Mouse (Mus musculus) gastrocnemius, adult 8-10 months (tissue): ENCODE results near the gene Gpr3. TPM values are rescaled to one million over a fixed set of nuclear protein-coding genes. Genes with fewer than 3 reads are reported as not detected.

Experiments
- DNase-seq, 2 experiments: peaks; one replicate each; pipeline ENCODE4 v3.0.0; 2022; ENCODE audit warnings: low spot score in 2 of 2
- total RNA-seq, 4 experiments: library from RNA; stranded (reverse); gene quantifications; 2 replicates each; pipeline ENCODE4 v1.2.4; 2022

The Gpr3 gene
- total RNA-seq, 4 experiments from 2014 or later, result not detected

DNA sequence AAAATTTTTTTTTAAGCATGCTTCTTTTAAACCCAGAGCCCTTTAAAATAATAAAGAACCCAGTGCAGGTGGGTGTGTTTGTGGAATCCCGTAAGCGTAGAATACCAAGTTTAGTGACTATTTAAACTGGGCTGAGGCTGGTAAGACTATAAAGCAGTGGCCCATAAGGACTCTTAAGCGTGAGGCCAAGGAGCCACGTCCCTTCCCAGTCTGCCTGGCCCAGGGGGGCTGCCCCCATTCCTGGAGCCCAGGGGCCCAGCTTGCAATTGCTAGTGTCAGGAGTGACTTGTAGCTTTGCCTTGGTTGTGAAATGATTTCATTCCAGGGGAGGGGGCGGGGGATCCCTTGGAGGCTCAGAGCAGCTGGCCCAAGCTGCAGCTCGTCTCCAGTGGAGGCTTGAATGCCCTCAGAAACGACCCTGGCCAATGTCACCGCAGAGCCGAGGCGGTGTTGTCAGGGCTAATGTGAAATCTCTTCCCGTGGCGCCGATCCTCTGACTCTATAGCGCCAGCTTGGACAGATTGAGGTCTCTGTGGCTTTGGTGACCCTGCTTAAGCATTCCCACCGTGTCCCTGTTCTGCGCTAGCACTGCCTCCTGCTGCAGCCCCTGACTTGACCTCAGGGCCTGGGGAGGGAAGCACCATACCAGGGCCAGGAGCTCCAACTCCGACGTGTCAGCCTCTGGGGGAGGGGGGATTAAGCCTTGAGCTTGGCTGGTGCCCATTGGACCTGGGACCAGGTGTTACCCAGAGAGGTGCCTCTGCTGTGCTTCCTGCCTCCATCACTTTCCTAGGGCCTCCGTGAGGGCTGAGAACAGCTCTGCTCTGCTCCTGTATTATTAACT lies 13.8 kb downstream of the Gpr3 start:
- DNase-seq, result no peak

DNA sequence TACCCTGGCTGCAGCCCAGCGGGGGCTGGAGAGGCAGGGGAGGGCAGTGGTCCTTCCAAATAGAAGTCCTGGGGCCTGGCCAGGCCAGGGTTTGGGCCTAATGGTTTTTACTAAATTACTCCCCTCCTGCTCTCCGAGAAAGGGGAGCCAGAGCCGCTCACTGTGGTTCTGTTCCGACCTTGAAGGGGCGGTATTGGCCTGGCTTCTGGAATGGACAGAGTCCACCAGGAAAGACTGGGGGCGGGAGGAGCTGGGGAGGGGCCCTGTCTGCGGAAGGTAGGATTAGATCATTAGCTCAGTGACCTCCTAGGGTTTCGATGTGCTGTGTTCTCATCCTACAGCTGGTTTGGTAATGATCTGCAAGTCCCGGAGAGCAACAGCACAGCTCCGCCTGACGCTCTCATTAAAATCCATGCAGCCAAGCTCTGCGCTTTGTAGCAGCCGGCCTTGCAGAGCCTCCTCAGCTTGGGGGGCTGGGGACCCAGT lies 14.5 kb downstream of the Gpr3 start:
- DNase-seq, result no peak

DNA sequence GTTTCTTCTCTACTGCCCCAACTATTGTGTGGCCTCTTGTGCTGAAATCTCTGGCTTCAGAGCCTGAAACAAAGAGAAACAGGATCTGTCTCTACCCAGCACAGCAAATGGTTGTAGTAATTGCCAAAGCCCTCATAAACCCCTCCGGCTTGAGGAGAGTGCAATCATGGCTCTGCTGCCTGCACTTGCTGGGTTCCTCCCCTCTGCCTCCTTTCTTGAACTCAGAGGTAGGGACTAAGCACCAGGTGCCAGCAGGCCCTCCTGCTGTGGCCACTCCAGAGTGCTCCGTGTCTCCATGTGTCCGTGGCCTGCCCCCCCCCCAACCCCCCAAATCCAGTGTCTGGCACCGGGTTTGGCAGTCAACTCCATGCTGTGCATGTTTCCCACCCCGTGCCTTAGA lies 15.0 kb downstream of the Gpr3 start:
- DNase-seq, result no peak

DNA sequence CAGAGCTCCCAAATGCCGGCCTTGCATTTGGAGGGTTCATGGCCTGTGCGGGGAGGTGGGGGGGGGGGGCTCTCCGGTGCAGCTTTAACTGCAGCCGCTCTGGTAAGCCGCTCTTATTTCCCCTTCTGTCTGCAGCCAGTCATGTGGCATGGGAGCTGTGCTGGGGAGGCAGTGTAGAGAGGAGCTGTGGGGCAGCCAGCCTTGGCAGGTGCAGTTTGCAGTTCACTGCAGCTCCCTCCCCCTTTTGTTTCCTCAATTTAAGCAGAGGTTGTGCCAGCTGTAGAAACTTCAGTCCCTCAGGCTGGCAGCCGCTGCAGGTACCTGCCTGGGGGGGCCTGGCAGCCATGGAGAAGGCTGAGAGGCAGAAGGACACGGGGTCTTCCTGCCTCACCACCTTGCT lies 15.5 kb downstream of the Gpr3 start:
- no peak for DNase-seq

DNA sequence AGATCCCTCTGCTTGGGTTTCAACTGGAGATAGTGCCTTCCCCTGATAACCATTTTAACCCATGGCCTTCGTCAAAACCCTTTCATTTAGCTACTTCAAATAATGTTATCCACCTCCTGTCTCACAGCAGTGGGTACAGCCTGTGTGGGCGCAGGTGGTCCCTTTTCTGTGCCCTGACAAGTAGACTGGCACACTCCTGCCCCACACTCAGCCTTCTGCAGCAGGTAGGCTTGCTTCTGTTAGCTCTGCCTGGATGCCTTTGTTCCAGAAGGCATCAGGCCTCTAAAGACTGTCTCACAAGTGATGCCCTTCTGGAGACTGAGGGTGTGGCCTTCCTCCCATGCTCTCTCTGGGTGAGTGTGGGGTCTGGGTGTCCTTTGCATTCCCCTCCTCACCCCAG lies 16.2 kb downstream of the Gpr3 start:
- no peak for DNase-seq

DNA sequence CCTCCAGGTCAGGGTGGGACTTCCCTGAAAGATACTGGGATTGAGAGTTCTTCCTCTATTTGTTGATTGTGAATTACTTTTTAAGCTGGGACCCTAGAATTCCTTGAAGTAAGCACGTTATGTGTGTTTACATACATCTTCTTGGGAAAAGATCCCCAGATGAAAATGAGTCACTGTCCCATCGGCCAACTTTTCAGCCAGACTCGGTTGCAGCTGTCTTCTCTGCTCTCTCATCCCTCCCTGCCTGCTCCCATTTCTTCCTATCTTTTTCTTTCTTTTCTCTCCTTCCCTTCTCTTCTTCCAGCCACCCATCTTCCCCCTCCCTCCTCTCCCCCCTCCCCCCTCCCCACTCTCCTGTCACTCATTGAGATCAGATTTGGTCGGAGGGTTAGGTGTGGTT lies 17.3 kb downstream of the Gpr3 start:
- DNase-seq, result no peak

DNA sequence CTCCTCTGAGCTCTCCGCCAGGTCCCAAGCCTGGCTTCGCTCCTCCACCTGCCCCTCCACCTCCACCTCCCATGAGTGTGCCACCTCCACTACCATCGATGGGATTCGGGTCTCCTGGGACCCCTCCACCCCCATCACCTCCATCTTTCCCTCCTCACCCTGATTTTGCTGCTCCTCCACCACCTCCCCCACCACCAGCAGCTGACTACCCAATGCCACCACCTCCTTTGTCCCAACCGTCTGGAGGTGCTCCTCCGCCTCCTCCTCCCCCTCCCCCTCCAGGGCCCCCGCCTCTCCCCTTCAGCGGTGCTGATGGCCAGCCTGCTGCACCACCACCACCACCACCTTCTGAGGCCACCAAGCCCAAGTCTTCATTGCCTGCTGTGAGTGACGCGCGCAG lies 17.9 kb downstream of the Gpr3 start:
- no peak for DNase-seq

DNA sequence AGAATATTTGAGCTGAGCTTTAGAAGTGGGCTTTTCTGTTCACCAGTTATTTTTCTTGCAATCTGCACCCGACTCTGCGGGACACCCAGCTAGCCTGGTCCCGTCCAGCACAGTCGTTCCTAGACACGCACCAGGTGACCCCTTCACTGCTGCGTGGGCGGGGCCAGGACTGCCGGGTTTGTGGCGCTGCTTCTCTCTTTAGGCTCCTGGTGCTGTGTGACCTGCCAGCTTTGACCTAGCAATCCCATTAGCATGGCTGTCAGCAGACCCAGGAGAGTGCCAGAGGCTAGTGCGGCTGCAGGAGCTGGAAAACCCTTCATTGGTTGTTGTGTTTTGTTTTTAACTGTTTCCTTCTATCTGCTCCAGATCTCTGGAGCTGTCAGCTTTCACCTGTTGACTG lies 22.9 kb downstream of the Gpr3 start:
- DNase-seq, result no peak

DNA sequence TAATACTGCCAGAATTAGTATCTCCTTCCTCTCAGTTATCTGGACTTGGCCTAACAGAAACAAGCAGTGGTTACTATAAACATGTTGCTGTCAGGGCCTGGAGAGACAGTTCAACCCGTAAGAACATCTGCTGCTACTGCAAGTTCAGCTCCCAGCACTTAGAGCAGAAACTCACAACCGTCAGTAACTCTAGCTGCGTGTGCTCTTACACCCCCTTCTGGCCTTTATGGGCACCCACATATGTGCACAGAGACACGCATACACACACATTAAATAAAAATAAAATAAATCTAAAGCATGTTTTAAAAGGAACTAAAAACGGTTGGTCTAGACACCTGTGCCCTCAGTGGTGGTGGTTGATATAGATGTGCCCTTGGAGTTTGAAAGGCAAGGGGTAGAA lies 25.5 kb downstream of the Gpr3 start:
- DNase-seq, result no peak

DNA sequence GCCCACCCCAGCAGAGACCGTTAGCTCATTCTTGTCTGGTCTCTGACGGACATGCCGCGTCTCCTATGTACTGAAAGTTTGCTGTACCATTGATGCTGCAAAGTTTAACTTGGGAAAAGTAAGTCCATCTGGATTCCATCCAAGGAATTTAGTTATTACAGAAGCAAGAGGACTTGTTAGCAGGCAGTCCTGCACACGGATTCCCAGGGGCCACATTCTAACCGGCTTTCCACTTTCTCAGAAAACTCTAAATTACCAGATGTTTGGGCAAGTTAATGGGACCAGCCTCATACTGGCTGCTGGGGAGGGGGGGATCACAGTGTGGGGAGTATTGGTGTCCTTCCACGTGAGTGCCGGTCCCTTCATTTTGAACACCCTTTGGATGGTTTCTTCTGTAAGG lies 26.4 kb downstream of the Gpr3 start:
- no peak for DNase-seq

DNA sequence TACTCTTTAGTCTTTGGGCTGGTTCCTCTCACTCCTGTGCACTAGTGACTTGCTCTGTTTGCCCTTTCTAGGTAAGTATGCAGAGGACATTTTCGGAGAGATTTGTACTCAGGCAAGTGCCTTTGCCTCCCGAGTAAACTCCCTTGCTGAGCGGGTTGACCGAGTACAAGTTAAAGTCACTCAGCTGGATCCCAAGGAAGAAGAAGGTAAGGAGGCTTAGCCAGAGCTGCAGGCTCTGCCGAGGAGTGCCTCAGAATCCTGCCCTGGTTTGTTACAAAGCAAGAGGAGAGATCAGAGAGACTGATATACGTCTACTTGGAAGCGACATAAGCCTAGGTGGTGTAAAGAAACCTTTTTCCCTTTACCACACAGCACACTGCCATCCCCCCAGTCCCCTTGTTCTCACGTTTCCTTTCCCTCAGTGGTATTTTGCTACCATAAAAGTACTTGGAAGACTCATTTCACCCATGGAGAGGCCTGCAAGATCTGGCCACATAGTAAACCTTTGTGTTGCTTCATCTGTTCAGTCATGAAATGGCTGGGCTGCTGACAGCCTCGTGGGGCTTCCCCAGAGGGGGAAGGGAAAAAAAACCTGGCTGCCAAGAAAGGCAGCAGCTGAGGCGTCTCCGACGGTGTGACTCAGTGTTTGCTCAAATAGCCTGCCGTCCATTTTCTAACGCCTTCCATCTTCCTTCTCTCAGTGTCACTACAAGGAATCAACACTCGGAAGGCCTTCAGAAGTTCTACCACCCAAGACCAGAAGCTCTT lies 27.3 kb downstream of the Gpr3 start:
- peak; percentile 52 to 62 for DNase-seq

DNA sequence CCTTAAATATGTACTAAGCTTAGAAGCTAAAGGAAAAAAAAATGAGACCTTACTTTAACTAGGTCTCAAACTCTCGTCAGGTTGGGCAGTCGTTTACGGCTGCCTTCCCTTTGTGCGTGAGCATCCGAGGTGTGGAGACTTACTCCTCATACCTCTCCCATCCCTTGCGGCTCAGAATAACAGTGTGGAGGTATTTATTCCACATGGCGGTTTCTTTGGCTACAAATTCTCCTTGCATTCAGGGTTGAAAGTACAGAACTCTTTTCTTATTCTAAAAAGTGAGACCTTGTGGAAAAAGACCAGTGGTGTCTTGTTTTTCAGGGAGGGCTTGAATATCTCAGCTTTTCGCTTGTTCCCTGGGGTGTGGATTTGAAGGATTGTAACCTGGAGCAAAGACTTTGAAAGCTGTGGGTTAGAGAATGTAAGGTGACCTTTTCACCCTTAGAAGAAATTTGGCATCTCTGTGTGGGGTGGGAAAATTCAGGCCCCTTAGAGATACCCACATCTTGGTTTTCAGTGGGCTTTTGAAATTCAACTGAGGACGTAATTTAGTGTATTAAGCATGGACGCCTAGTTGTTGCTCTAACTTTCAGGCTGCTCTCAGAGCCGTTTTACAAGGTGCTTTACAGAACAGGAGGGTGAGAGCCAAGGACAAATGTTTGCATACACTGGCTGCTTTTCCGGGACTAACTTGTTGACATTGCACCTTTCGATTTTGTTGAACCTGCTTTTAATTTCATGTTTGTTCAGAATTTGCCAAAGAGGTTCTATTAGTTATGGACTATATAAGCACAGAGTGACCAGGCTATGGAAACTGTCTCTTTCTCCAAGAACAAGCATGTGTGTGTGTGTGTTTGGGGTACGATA lies 28.1 kb downstream of the Gpr3 start:
- no peak for DNase-seq

DNA sequence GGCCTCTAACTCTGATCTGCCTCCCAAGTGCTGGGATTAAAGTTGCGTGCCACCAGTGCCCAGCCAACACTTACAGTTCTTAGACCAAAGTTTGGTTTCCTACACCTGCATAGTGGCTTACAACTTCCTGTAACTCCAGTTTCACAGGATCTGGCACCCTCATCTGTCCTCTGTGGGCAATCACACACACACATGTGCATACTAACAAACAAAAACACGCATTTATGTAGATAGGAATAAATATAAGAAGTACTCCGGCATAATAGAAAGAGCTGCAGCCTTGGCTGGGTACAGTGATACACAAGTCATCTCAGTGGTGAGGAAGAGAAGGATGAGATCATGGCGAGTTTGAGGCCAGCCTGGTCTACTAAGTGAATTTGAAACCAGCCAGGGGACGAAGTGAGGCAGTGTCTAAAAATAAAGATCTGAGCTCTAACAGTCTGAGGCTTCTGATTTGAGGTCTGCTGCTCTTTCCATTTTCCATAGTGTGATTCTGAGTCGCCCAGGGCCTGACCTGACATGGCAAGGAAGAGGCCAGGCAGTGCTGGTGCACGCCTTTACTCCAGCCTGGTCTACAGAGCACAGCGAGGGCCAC lies 29.8 kb downstream of the Gpr3 start:
- no peak for DNase-seq

DNA sequence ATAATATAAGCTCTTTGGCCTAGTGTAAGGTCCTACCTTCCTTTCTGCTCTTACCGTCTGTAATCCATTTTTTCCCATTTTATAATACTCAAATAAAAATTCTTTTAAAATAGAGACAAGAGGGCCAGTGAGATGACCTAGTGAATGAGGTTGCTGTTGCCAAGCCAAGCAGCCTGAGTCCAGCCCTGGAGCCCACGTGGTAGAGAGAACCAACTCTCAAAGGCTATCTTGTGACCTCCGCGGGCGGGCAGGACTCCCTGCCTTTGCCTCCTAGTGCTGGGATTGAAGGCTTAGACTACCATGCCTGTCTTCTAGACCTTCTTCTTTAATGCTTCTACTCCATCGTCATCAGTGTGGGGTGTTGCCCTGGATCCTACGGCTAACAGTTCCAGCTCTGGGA lies 33.1 kb downstream of the Gpr3 start:
- DNase-seq, result no peak

DNA sequence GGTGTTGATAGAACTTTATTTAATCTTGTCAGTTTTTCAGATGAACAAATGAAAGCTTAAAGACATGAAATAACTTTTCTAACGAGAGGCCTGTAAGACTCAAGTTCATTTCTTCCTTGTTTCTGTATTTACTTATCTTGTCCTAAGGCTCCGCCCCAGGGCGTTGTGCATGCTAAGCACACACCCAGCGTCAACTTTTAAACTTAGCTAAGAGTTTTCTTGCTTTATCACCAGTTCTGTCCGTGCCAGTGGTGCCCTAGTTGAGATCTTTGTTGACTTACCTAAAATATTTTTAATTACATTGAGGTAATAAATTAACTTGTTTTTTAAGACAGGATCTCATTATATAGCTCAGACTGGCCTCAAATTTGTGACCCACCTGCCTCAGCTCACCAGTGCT lies 34.0 kb downstream of the Gpr3 start:
- DNase-seq, result no peak

DNA sequence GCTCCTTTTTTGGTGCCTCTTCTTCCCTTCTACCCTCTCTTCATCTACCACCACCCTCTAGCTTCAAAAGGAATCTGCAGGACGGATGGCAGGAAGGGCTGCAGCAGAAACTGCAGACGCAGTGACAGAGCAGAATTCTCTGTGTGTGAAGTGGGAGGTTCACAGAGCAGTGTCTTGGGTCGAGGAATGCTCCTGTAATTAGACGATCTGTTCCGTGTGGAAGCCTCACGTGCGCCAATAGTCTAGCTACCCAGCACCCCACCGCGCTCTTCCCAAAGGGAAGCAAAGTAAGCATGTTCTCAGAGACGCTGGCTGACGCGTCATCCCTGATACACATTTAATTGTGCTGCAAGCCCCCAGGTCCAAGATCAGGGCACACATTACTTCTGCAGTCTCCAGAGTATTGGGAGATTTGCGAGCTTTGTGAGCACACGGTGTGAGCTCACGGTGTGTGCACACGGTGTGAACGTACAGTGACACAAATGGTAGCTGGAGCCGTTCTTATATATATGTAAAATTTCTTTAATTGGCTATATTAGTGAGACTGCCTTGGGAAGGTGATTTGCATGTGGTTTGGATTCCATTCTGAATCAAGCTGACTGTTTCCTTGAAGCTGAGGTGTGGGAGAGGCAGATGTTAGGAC lies 35.5 kb downstream of the Gpr3 start:
- DNase-seq, result no peak

DNA sequence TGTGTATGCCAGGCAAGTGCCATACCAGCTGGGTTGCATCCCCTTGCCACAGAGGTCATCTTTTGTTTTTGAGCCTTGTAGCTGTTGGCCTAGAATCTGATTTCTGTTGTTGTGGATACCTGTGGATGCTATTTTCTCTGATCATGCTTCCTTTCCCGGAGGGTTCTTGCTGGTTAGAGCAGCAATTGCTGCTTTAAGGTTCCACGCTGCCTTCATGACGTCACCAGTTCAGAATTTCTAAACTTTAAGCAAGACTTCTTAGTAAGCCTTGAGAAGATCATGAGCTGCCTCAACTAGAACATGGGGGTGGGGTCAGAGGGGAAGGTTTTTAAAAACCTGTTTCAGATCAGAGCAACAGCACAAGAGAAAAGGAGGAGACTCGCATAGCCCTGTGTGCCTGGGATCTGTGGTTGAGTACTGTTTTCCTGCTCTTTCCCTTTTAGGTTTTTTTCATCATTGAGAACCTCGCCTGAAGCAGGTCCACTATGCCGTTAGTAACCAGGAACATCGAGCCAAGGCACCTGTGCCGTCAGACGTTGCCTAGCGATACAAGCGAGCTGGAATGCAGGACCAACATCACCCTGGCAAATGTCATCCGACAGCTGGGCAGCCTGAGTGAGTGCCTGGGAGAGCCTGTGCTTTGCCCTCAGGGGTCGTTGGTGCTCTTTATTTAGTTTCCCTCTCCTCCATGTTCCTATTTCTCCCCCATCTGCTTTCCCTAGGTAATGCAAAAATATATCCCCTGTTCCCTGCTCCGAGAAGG lies 36.2 kb downstream of the Gpr3 start:
- DNase-seq, result no peak

DNA sequence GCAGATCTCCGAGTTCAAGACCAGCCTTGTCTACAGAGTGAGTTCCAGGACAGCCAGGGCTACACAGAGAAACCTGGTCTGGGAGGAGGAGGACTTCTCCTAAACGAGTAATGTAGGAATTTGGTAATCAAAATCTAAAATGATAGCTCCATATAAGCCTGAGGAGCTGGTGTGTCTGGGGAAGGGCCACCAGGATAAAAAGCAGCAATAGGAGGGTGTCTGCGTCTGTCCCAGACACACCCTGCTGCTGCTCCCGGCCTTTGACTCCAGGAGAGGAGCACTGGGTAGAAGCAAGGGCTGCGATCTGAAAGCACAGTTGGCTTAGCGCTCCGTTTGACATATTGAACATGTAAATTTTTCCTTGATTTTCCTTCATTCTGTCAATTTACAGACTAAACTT lies 37.1 kb downstream of the Gpr3 start:
- DNase-seq, result no peak

DNA sequence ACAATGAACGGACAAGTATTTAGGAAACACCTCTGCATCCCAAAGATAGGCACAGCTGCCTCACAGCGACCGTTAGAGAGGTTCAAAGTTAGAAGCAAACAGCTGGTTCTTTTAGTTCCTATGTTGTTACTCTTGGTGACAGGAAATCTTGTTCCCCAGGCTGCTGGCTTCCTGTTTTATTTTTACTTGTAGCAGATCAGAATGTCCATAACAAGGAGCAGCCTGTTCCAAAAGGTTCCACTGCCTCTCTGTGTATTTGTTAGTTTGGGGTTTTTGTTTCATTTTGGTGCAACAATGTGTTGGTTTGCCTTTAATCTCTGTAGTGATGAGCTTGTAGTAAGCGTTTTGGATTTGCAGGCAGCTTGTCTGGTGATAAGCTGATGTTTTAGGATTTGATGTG lies 38.0 kb downstream of the Gpr3 start:
- no peak for DNase-seq

DNA sequence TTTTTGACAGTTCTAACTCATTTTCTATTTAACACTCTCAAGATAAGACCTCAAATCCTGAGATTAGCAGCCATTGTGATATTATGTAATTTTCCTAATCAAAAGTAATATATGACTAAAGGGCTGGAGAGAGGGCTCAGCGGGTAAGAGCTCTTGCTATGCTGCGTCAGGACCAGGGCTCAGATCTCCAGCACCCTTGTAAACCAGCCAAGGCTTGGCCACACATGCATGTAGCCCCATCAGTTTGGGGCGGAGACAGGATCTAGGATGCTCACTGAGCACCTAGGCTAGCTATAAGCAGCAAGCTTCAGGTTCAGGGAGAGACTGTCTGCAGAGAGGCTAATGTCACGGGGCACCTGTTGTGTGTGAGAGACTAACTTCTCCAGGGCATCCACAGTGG lies 39.9 kb downstream of the Gpr3 start:
- no peak for DNase-seq
